Mouse (Mus musculus) activated CD4-positive, CD25-positive, alpha-beta regulatory T cell, adult 4 months (primary cell): ENCODE results near the gene Ren1. TPM values are rescaled to one million over a fixed set of nuclear protein-coding genes. Genes with fewer than 3 reads are reported as not detected.

Experiments
- ATAC-seq: one replicate; pipeline ENCODE4 v1.8.0; 2017
- polyA plus RNA-seq, 2 experiments: library from polyadenylated mRNA; unstranded; fragments of 100-300 nt; shearing (Covaris generic); gene quantifications; one replicate each; pipeline ENCODE4 v1.2.1; 2017

The Ren1 gene
- polyA plus RNA-seq, 2 experiments from 2014 or later, result not detected

DNA sequence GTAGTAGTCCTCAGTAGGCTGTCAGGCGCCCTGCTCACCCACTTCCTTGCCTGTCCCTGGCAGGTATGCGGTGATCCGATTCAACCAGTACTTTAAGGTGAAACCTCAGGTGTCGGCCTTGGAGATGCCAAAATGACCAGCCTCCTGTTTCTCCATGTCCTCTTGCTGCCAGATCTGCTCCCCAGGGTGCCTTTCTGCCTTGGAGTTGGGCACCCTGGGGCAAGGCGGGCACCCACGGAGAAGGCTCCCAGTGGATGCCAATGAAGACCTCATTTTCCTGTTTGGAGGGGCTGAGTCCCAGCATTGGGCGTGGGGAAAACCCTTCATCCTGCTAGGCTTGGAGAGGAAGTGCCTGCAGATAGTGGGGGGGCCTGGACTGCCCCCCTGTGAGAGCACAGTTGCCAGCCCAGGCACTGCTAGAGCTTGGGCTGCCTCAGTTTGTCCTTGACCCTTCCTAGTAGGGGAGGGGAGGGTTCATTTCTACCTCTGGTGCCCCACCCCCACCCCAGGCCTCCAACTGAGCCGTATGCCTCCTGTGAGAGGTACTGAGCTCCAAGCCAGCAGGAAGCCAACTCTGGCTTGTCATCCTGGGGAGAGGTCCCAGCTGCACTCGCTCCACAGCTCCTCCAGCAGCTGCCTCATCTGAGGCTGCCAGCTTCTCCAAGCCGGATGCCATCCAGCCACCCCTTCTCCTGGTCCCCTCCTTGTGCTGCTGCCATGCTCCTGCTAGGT, 29.1 kb downstream of the Ren1 start:
- no peak for ATAC-seq

DNA sequence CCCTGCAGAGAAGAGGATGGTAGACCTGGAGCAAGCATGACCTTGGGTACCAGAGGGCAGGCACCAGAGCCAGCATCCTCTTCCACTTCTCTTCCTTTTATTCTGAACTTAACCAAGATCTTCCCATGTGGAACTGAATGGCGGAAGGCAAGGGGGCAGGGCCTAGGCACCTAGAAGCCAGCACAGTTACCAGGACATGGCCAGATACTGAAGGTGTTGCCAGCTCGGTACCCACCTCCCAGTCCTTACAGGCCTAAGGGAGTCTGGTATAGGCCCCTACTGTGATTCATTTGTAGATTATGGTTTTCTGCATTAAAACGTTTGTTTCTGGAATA, 29.6 kb downstream of the Ren1 start:
- ATAC-seq, result no peak

DNA sequence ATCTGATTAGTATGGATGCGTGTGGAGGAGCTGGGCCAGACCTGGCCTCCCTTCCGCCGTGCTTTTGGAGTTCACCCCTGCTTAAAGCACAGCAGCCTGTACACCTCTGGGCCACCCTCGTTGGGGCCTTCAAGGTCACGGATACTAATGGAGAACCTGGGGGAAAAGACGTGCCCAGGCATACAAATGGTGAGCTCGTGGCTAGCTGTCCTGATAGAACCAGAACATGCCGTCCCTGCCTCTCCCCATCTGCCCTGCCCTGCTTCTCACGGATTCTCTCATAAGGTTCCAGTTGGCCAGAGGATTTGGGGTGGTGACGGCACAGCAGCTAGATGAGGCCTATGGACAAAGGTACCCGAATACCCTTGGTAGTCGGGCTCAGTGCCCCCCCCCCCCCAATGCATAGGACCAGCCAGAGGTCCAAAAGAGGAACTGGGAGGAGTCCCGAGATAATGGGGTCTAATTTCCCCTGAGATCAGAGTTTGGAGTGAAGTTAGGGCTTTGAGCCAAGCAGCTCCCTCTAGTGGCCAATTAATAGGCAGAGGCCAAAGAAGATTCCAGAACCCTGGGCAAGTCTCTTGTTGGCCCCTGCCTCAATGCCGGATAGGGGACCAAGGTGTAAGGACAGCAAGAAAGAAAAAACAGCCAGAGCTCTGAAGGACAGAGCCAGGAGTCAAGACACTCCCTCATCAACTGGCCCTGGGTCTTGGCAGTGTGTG, 30.2 kb downstream of the Ren1 start:
- ATAC-seq, result no peak

DNA sequence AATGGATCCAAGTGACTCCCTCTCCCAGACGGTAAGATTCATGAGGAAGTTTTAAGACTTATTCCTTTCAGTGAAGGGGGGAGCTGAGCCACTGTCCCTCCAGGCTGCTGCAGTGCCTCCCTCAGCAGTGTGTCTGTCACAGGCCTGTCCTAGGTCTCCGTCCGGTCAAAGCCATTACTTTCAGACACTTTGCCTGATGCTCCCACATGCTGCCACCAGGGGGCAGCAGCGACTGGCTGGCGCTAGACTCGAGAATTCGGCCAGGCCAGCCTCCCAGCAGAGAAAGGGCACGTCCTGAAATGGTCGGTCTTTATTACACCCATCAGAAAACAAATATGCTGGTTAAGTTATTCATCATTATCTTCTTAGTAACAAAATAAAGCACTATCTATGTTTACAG, 31.7 kb downstream of the Ren1 start:
- ATAC-seq, result no peak

DNA sequence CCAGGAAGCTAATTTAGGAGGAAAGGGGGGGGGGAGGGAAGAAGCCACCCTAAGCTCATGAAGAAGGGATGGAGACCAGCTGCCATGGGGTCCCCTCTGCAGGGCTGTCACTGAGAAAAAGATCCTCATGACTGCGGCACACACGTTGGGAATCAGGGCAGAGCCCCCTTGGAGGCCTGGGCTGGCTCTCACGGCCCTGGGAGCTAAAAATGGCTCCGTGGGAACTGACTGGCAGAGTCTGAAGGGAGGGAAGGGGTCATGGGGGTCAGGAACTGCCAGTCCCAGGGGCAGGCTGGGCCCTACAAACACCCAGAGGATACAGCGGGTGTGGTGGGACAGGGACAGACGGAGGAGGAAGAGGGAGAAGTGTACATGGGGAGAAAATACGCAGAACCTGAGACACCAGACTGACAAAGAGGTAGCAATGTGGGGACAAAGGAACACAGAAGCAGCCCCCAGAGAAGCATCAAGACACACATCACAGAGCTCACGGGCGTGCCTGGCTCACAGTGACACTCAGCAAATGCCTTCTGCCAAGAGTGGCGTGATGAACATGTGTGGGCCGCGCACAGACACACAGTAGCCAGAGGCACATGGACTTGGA, 32.3 kb downstream of the Ren1 start:
- no peak for ATAC-seq

DNA sequence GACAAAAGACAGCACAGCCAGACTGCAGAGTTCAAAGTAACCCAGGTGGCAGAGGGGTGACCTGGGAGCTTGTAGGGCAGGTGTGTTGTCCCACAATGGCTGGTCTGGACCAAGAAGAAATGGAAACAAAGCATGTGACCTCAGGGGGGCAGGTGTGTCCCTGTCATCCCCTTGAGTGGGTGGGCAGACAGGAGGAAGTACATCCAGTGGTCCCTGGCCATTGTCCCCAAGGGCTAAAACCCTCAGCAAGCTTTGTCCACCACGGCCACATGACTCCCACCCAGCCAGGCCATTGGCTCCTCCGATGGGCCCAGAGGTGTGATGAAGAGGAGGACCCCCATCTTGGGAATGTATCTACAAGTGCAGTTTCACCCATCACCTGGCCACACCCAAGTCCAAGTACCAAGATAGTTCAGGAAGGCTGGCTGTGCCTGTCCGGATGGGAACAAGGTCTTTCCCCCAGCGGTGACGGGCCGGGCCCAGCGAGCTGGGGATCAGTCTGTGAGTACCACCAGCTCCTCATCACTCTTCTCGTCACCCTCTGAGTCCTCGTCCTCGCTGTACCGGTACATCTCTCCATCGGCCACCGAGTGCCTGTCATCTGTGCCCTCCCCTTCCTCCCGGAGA, 33.0 kb downstream of the Ren1 start:
- no peak for ATAC-seq

DNA sequence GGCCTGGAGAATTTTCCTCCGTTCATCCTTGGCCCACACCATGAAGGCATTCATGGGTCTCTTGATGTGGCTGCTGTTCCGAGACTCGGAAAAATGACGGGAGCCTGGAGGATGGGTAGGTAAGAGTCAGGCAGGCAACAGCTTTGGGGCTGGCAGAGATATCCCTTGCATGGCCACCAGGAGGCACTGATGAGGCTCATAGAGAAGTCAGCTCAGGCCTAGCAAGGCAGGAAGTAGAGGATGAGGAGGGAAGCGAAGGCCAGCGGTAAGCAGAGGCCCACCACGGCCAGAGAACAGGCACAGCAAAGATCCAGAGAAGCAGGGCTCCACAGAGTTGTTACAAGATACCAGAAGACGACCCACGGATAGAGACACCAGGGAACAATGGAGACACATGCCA, 35.2 kb downstream of the Ren1 start:
- ATAC-seq, result peak; percentile 52

DNA sequence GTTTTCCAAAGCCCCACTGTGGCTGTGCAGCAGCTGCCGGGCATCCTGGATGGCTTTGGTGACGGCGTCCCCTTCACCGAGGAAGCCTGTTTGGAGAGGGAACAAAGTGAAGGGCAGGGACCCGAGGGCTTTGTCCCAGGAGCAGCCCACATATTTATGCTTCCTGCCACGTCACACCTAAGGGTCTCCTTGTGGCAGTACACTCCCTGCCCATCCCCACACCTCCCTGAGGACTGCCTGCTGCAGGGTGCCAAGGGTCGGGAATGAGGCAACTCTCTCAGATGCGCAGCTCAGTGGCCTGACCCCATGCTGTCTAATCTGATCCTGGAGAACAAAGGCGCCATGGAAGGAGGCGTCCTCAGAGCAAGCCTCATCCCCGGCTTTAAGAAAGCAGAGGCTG, 35.9 kb downstream of the Ren1 start:
- ATAC-seq, result no peak

DNA sequence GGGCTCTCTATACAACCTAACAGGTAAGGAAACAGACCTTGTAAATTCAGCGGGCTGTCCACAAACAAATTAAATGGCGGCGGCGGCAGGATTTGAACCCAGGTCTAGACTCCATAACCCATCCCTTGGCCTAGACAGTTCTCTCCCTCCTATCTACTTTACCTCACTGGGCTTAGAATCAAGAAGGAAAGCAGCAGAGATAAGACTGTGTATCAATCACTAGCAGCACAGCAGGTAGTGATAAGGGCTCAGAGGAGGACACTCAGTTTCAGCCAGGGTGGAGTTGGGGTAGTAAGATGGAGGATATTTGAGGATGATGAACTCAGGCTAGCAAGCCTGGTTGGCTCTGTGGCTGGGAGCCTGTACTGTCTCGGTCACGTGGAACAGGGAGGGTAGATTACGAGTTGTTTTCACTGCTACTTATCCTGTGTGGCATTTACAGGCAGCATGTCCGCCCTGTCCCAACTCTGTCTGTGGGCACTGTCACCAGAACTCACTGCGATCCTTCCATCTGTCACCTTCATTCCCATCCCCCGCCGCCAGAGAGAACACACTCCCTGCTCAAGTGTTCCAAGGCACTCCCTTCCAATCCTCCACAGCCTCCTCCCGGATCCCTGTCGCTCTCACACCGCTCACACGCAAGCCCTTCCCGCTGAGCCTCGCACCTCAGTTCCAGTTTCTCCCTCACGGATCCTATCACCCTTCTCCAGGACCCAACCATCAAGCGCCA, 37.4 kb downstream of the Ren1 start:
- ATAC-seq, result no peak

DNA sequence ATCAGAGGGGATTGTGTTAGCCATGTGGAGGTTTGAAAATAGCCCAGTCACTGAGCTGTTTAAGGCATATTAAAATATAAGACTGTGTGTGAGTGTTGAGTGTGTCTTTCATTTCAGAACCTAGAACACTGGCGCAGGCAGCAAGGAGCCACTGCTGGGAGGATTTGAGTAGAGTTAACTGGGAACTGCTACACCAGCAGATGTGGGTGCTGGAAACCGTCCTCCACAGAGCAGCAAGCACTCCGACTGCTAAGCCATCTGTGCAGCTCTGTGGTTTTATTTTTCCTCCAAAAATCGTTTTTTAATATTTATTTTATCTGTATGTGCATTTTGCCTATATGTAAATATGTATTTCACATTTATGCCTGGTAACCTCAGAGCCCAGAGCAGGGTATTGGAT, 44.4 kb downstream of the Ren1 start:
- ATAC-seq, result no peak

DNA sequence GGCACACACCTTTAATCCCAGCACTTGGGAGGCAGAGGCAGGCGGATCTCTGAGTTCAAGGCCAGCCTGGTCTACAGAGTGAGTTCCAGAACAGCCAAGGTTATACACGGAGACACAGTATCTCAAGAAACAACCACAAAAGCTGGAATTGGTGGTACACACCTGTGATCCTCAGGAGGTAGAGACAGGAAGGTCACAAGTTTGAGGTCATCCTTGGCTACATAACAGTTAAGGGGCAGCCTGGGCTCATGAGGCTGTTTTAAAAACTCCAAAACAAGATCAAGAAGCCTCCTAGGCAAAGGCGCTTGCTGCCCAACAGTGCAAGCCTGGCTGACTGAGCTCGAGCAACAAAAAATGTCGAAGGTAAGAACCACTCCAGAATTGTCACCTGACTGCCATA, 46.4 kb downstream of the Ren1 start:
- ATAC-seq, result no peak

DNA sequence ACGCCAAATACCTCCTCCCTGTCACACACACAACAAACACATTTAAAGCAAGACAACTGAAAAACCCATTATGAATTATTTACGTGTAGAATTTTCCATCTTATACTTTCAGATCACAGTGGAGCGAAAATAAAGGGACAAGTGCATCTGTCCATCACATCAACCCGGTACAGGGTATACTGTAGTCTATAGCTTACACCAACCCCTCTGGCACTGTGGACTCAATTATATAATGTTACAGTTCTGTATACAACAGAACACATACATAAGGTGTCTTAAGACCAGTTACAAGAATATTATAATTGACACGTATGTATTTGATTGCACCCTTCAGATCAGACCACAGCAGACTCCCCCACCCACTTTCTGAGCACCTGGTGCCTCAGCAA, 46.8 kb downstream of the Ren1 start:
- ATAC-seq, result no peak

DNA sequence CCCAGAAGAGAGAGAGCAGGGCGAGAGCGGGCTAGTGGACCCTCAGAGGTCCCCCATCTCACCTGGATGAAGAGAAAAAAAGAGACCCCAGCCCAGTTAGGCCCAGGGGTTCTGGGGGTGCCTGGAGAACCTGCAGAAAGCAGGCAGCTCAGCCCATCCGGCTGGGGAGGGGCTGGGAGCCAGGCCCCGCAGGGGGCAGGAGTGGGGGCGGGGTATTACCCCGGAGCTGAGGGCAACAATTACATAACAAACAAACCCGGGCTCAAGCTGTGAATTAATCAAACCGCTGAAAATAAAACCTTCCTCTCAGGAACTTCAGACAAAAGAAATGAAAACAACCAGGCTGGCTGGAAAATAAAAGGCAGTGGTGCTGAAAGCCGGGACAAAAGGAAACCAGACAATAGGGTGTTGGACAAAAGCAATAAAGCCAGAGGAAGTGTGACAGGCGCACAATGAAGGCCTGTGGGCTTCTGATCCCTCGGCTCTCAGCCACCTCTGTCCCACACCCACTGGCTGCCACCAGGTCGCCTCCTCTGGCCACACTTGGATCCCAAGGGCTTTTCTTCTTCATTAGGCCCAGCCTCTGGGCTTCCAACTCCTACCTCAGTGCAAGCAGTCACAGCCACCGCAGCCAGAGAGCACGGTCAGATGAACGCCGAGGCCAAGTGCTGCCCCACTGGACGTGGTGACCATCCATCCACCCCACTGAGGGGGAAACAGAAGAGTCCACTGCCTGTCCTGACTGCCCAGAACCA, 47.4 kb downstream of the Ren1 start:
- ATAC-seq, result no peak

DNA sequence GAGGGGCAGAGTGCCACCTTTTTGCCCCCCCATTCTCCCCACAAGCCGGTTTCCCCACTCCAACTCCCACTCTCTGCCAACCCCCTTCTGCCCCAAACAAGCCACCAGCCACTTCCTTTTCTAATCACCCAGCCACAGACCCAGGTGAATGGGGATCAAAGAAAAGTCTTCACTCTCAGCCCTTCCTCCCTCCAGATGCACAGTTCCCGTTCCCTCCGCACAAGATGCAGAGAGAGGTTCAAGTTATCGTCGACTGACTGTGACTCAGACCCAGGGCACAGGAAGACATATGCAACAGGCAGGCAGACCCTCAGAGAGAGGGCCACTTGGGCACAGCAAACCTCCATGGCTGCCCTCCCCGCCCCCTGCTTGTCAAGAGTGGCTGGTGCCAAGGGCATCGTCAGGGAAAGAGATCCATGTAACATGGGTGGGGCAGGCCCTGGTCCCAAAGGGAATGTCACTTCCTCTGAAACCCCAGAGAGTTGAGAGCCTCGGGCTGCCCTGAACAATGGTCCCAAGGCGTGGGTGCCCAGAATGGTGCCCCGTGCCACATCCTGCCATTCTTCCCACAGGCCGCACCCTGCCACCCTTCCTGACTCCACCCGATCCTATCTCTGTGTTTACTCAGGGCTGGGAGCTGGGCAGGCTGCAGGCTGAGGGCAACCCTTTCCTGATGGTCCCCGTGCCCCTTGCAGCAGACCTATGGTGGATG, 49.9 kb downstream of the Ren1 start:
- no peak for ATAC-seq

DNA sequence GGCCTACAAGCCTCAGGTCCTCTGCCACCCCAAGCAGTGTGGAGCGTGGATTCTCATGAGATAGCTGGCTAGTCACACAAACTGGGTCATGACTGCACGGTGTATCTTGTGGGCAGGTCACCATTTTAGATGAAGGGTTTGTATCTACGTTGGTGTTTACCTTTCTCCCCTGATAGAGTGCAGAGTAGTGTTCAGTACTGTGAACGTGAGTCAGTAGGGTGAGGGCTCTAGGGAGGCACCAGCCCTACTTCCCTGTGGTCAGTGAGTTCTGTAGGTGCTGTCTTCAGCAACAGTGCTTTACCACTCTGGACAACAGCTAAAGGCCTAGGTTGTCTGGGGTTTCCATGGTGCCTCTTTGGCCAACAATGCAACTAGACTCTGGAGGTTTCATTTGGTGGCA, 53.7 kb downstream of the Ren1 start:
- ATAC-seq, result no peak

DNA sequence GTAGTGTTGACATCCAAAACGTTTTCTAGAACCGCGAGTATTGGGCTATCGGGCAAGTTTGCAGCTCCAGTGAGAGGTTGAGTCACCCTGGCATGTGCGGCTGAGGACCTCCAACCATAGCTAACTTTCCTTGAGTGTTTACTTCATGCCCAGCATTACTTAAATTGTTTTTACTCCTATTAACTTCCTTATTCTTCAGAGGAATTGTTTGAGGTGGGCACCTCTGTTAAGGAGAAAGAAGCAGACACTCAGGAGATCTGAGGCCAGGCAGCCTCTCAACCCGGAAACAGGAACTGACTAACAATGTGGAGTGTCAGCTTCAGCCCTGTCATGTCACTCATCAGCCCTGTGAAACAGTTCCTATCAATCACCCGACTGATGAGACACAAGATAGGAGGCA, 56.3 kb downstream of the Ren1 start:
- ATAC-seq, result no peak

DNA sequence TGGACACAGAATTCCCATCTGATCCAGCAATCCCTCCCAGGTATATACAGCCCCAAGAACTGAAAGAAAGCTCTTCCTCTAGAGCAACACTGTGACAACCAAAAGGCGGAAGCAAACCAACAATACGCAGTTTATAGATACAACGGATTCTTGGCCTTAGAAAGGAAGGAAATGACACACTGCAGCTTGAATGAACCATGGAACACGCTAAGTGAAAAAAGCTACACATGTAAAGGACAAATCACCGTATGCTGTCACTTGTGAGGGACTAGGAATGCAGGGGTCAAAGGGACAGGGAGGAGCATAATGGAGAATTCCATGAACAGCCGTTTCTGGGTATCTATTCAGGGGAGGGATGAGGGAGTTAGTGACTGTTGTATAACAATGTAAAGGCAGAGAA, 57.1 kb downstream of the Ren1 start:
- ATAC-seq, result no peak

DNA sequence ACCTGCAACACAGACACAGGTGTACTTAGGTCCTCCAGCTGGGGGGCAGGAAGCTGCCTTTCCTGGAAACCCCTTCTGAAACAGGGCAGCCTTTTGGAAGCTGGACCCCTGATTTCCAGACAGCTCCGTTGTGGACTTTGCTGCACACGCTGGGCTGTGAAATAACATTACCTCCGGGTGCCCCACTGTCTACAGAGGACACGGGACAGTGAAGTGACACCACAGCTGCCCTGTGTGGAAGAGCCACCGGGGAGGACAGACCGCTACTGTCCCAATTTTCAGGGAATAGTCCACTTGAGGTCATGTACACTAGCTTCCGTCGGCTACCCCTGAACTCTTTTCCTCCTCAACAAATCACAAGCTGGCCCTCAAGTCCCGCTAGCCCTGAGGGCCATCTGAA, 58.0 kb downstream of the Ren1 start:
- ATAC-seq, result no peak

DNA sequence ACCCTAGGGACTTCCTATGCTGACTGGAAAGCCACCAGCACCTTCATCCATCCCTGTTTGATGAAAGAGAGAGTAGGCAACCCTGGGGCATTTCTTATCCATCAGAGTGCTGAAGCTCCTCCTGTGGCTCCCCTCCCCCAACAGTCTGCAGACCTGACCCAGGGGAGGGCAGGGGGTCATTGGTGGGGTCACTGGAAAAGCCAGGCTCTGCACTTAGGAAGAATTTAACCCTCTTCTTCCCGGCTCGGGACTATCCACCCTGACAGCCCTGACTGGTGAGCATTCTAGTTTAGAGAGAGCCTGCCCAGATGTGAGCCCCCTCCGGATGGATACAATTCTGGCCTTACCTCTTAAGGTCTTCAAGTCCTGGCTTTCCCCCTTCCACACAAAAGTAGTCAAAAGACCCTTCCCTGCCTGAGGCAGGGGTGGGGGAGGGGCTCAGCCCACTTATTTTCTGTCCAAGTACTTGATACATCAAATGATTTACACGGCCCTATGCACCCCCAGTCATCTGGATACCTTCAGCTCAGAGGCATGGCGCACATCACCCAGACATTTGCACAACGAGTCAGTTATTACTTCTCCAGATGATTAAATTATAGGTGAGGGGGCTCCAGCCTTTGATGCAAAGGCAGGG, 58.7 kb downstream of the Ren1 start:
- no peak for ATAC-seq

DNA sequence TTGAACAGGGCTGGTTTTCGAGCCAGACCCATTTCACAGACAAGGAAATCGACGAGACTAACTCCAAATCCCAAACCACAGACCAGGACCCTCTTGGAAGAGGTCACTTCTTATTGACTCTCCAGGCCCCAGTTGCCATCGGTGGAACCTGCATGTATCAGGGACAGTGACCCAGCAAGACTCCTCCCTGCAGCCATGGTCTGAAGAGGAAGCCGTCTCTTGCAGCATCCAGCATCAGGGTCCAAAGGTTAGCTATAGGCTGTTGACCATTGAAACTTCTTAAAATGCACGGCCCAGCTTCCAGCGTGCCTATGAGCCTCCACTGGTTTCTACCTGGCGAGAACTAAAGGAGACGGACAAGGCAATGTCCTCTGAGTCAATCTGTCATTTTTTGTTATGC, 59.5 kb downstream of the Ren1 start:
- ATAC-seq, result no peak
